Mouse (Mus musculus) cerebellum, adult 2 months (tissue): Measurements from ENCODE around the gene Gm765. TPM values are rescaled to one million over a fixed set of nuclear protein-coding genes. Genes with fewer than 3 reads are reported as not detected.

Experiments used
- DNase-seq, 2 experiments: peaks; one replicate each; pipeline ENCODE4 v3.0.0; 2021
- H3K27ac ChIP-seq: fragments of 200-500 bp; 2 replicates; pipeline ENCODE4 v1.5.1; 2012; ENCODE audit warnings: low read length, control low read depth, inconsistent platforms; ENCODE audit not compliant: insufficient read depth
- H3K27me3 ChIP-seq: fragments of 200-500 bp; 2 replicates; pipeline ENCODE4 v1.6.1; 2012; ENCODE audit warnings: inconsistent platforms, mild to moderate bottlenecking, low read length, moderate library complexity; ENCODE audit not compliant: control insufficient read depth, insufficient read depth
- H3K4me1 ChIP-seq: fragments of 200-500 bp; 2 replicates; pipeline ENCODE4 v1.6.1; 2011; ENCODE audit warnings: low read length; ENCODE audit not compliant: control insufficient read depth, insufficient read depth
- H3K4me3 ChIP-seq: fragments of 200-500 bp; replicated peaks from 2 replicates; pipeline ENCODE3; 2011; ENCODE audit warnings: mild to moderate bottlenecking, low read depth, low read length, control low read depth; ENCODE audit not compliant: insufficient read depth
- CTCF ChIP-seq: fragments of 200-500 bp; IDR thresholded peaks from 2 replicates; pipeline ENCODE4 v1.5.1; 2011; ENCODE audit warnings: low read depth, mild to moderate bottlenecking, control low read depth, low read length, moderate library complexity, borderline replicate concordance; ENCODE audit not compliant: insufficient read depth
- POLR2A ChIP-seq: fragments of 200-500 bp; IDR thresholded peaks from 2 replicates; pipeline ENCODE4 v1.6.1; 2011; ENCODE audit warnings: low read length, control low read depth, borderline replicate concordance; ENCODE audit not compliant: insufficient read depth
- WGBS: fragments of 180-500 bp; shearing (Covaris S2); methylation state at CpG from one replicate; pipeline ENCODE4 v1.1.7; 2018; 5-methylcytosine and 5-hydroxymethylcytosine counted together
- polyA plus RNA-seq: library from polyadenylated mRNA; depleted of rRNA; stranded (reverse); fragments of >200 nt; gene quantifications from 2 replicates; pipeline ENCODE4 v1.2.3, GENCODE M21; 2012; rRNA removed

Gene Gm765
- polyA plus RNA-seq = 0.27 and 0.43 TPM in 2 replicates

DNA sequence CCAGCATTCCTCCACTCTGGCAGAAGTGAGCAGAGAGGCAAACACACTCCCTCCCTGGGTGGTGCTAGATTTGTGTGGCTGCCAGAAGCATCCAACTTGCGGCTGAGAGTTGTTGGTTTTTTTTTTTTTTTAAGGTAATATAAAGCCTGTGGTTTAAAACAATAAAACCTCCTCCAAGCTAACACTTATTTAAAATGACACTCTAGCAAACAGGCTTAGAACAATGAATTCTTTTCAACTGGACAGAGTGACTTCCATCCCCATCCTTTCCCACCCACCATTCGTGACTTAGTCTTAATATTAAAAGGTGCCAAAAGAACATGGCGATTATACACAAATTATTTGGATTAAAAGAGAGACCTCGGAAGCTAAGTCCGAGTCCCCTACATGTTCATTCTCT, at the start of gene Gm765:
Gm765 (minus strand) TSS at position 101 of the 400 bp plus-strand sequence.
- TF ChIP-seq CTCF (no peak), POLR2A (no peak)
- H3K4me3 ChIP-seq = no peak within 1 kb of the TSS
- 71% methylated on average over 5 of the region's 5 CpGs for WGBS
- no peaks in the 10 kb centered on the region for H3K4me1 ChIP-seq
- no peaks in the 10 kb centered on the region for H3K27me3 ChIP-seq
- DNase-seq = no peak
- H3K27ac ChIP-seq = no peak within 1 kb of the TSS

DNA sequence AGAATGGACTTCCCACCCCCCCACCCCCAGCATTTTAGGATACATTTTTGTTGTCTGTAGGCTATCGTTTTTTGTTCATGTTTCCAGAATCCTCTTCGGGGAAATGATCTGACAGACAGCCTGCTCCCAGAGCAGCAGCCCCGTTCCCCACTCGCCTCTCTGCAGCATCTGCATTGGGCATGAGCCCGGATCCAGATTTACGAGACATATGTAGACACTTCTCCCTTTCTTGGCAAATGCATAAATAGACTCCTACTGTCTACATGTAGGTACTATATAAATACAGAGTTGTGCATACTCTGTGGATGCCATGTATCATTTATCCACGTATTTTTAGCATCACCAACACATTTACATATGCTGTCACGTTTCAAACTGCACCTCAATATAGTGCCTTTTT, 42.9 kb upstream of the Gm765 start:
- WGBS = 57% methylated on average over 8 of the region's 8 CpGs
- TF ChIP-seq POLR2A (no peak), CTCF (no peak)
- H3K27me3 ChIP-seq = no peaks in the 10 kb centered on the region
- H3K4me1 ChIP-seq = no peaks in the 10 kb centered on the region
- no peak overlapping the region for H3K4me3 ChIP-seq
- DNase-seq = no peak
- no peak overlapping the region for H3K27ac ChIP-seq

DNA sequence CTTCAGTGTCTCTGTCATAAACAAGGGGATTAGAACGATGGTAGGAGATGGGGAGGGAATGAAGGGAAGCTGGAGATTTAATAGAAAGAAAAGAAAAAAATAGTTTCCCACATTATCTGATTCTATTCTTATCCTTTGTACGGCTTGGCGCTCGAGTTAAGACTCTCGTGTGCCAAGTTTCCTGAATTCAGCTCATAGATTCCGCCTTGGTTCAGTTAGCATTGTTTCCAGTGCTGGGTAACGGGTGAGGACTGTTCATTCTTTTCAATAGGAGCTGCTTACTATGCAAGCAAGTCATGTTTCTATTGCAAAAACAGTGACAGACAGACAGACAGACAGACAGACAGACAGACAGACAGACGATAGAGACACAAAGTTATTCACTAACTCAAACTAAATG, 41.9 kb upstream of the Gm765 start:
- no peak for TF ChIP-seq POLR2A
- no peak for TF ChIP-seq CTCF

DNA sequence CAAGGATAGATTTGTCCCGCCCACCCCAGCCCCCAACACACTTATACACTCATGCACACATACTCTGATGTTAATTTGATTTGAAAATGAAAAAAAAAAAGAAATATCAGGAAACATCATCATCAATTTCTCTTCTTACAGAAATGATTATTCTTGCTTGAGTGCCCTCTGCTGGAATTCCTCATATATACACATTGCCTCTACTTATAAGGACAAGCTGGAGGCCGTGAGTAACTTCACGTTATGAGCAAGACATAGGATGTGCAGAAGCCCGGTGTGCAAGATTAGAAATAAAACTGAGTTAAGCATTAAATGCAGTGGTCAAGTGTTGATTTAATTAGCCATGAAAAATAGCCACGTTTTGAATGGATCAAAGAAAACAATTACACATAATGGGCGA, 40.9 kb upstream of the Gm765 start:
- no peak for TF ChIP-seq CTCF
- TF ChIP-seq POLR2A = no peak
- no peaks in the 10 kb centered on the region for H3K27me3 ChIP-seq
- no peak for DNase-seq
- no peak overlapping the region for H3K27ac ChIP-seq
- 50% methylated on average over 6 of the region's 6 CpGs for WGBS
- H3K4me1 ChIP-seq = no peaks in the 10 kb centered on the region
- no peak overlapping the region for H3K4me3 ChIP-seq

More for the DNA sequence above, 41.9 kb upstream of the Gm765 start:
- no peaks in the 10 kb centered on the region for H3K27me3 ChIP-seq
- H3K4me1 ChIP-seq = no peaks in the 10 kb centered on the region
- WGBS = 40% methylated on average over 8 of the region's 8 CpGs
- peak in 1 of 2 experiments; percentile 1 for DNase-seq
- H3K27ac ChIP-seq = no peak overlapping the region
- no peak overlapping the region for H3K4me3 ChIP-seq

DNA sequence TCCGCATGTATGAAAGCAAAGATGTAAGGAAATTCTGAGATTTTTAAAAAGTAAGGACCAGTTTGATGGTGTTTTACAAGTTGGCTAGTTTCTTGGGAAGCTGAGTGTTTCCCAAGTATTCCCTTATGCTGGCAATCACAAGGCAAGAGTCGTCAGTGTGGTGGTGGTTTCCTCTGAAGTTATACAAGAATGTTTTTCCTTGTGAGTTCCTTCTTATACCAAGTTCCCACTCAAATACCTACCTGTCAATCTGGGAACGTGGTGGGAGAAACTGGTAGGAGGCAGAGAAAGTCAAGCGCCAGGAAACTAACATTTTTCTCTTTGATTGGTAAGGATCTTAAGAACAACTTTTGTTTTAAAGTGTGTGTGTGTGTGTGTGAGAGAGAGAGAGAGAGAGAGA, 23.6 kb upstream of the Gm765 start:
- H3K4me3 ChIP-seq = no peak overlapping the region
- no peak overlapping the region for H3K27ac ChIP-seq
- 84% methylated on average over 4 of the region's 4 CpGs for WGBS
- TF ChIP-seq POLR2A (no peak), CTCF (no peak)
- H3K4me1 ChIP-seq = no peaks in the 10 kb centered on the region
- H3K27me3 ChIP-seq = no peaks in the 10 kb centered on the region
- no peak for DNase-seq

DNA sequence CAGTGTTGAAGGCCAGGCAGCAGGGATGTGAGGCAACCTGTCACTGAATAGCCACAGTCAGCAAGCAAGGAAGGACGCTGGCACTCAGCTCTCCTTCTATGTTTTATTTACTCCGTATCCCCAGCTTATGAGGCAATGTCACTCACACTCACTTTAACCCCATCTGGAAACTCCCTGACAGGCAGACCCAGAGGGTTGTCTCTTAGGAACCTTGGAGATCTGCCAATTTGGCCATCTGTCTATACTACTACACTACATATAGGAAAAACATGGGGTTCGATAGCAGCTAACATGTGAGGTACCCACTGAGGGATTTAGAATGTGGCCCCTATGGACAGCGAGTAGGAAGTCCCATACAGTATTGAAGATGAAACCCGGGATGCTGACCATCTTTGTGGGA, 12.7 kb upstream of the Gm765 start:
- H3K4me3 ChIP-seq = no peak overlapping the region
- TF ChIP-seq CTCF (no peak), POLR2A (no peak)
- WGBS = 42% methylated on average over 5 of the region's 5 CpGs

DNA sequence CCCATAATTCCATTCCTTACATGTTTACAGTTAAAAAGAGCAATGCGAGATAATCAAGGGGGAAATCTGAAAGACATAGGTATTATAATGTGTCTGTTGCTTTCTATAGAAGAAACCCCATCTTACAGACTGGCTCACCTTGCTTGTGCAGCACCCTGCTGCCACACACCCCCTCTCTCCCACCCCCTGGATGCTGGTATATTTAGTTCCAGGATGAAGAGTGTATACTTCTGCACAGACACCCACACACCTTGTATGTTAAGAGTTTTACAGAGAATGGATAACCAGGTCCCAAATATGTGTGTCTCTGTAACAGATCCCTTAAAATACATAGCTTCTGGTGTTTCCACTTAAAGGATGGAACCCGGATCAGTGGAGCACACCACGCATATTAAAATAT, 10.7 kb upstream of the Gm765 start:
- Histone ChIP-seq H3K4me3 (no peak overlapping the region), H3K4me1 (no peaks in the 10 kb centered on the region), H3K27me3 (no peaks in the 10 kb centered on the region), H3K27ac (no peak overlapping the region)
- no peak for DNase-seq
- TF ChIP-seq POLR2A (no peak), CTCF (no peak)
- 90% methylated on average over 3 of the region's 3 CpGs for WGBS

More for the DNA sequence above, 12.7 kb upstream of the Gm765 start:
- no peak overlapping the region for H3K27ac ChIP-seq
- H3K27me3 ChIP-seq = no peaks in the 10 kb centered on the region
- DNase-seq = no peak
- H3K4me1 ChIP-seq = no peaks in the 10 kb centered on the region

DNA sequence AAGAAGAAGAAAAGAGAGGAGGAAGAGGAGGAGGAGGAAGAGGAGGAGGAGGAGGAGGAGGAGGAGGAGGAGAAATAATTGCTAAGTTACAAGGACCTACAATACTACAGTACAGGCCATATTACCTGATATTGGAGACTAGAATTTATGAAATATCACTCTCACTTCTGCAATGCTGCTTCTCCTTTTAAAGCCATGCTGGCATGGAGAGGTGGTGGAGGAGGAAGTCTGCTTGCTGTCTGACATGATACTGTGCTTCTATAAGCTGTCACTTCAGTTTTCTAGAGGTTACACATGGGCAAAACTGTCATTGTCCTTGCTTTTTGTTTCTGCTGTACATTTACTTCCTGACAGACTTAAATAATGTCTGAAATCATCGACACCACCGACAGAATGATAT, 9.8 kb downstream of the Gm765 start:
- TF ChIP-seq POLR2A = no peak
- no peak for TF ChIP-seq CTCF
- WGBS = 90% methylated on average over 2 of the region's 2 CpGs
- no peak overlapping the region for H3K4me3 ChIP-seq
- no peak overlapping the region for H3K27ac ChIP-seq
- no peaks in the 10 kb centered on the region for H3K27me3 ChIP-seq
- no peak for DNase-seq
- H3K4me1 ChIP-seq = no peaks in the 10 kb centered on the region

DNA sequence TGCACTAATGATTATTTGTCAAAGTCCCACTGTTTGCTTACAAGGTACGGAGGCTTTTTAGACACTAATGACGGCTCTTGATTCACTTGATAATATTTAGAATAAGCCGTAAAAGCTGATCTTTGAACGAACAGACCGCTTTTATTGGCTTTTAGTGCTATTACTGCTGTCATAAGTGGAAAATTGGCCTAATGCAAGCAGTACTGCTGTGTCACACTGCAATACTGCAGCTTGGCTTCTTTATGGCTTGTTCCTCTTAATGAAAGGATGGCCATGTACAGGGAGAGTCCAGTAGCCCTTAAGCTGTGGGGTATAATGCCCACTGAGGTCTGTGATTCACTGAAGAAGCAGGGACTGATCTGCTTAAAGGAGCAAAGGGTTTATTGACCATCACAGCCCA, 30.9 kb downstream of the Gm765 start:
- no peak for DNase-seq
- TF ChIP-seq POLR2A = no peak
- no peak for TF ChIP-seq CTCF
- WGBS = 94% methylated on average over 5 of the region's 5 CpGs
- H3K27me3 ChIP-seq = no peaks in the 10 kb centered on the region
- no peaks in the 10 kb centered on the region for H3K4me1 ChIP-seq
- no peak overlapping the region for H3K4me3 ChIP-seq
- H3K27ac ChIP-seq = no peak overlapping the region
